Mouse (Mus musculus) thymus, adult 2 months (tissue): ENCODE results near the gene Gnai2.

Experiments used
- CTCF ChIP-seq: fragments of 200-500 bp; IDR thresholded peaks from 2 replicates; pipeline ENCODE4 v1.5.1; 2012; ENCODE audit warnings: mild to moderate bottlenecking, control low read depth, low read length, moderate library complexity, borderline replicate concordance; ENCODE audit not compliant: control insufficient read depth, poor library complexity, insufficient read depth; ENCODE audit errors: extremely low read depth
- POLR2A ChIP-seq: fragments of 200-500 bp; IDR thresholded peaks from 2 replicates; pipeline ENCODE4 v1.6.1; 2012; ENCODE audit warnings: mild to moderate bottlenecking, low read length, control low read depth, moderate library complexity; ENCODE audit not compliant: control insufficient read depth, poor library complexity, insufficient read depth; ENCODE audit errors: extremely low read depth

DNA sequence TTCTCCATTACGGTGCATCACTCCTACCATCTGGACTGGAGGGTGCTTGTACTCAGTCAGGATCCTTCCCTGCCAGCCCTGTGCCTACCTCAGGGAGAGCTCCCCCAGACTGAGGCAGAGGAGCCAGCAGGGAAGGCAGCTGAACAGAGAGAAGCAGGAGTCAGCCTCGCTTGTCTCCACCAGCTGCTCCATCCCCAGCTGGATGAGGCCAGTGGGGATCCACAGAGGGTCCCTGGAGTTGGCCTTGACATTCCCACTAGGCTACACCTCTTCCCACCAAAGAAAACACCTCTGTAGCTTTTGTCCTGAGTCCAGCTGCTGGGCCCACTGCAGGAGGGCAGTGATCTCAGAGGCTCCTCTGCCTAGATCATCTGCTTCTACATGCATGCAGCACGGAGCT lies 10.2 kb downstream of the Gnai2 start:
- no peak for TF ChIP-seq POLR2A
- TF ChIP-seq CTCF, result no peak
